Mouse (Mus musculus) testis, adult 2 months (tissue): Measurements from ENCODE around the gene Ppp4c. TPM values are rescaled to one million over a fixed set of nuclear protein-coding genes. Genes with fewer than 3 reads are reported as not detected.
"Not testable (repeated sequence)": the region's sequence is repeated elsewhere in the genome, so short reads cannot be mapped to it uniquely, and the experiment has no call there.

Source experiments
- H3K27ac ChIP-seq: fragments of 200-500 bp; 2 replicates; pipeline ENCODE4 v1.5.1; 2012; ENCODE audit warnings: low read depth, low read length; ENCODE audit not compliant: control insufficient read depth, insufficient read depth
- H3K27me3 ChIP-seq: fragments of 200-500 bp; 2 replicates; pipeline ENCODE4 v1.6.1; 2012; ENCODE audit warnings: mild to moderate bottlenecking, low read length, moderate library complexity; ENCODE audit not compliant: control insufficient read depth, insufficient read depth
- H3K36me3 ChIP-seq: fragments of 200-500 bp; 2 replicates; pipeline ENCODE4 v1.6.1; 2012; ENCODE audit warnings: mild to moderate bottlenecking, low read length; ENCODE audit not compliant: control insufficient read depth, insufficient read depth
- H3K4me1 ChIP-seq: fragments of 200-500 bp; 2 replicates; pipeline ENCODE4 v1.6.1; 2012; ENCODE audit warnings: low read length; ENCODE audit not compliant: control insufficient read depth, insufficient read depth
- H3K4me3 ChIP-seq: fragments of 200-500 bp; 2 replicates; pipeline ENCODE4 v1.5.1; 2012; ENCODE audit warnings: low read depth, mild to moderate bottlenecking, low read length, moderate library complexity, mixed read lengths; ENCODE audit not compliant: control insufficient read depth
- CTCF ChIP-seq: fragments of 200-500 bp; IDR thresholded peaks from 2 replicates; pipeline ENCODE4 v1.5.1; 2012; ENCODE audit warnings: low read depth, mild to moderate bottlenecking, inconsistent platforms, low read length, moderate library complexity; ENCODE audit not compliant: control insufficient read depth, insufficient read depth, insufficient replicate concordance
- POLR2A ChIP-seq: fragments of 200-500 bp; IDR thresholded peaks from 2 replicates; pipeline ENCODE4 v1.6.1; 2012; ENCODE audit warnings: low read depth, mild to moderate bottlenecking, inconsistent platforms, low read length, moderate library complexity; ENCODE audit not compliant: control insufficient read depth
- polyA plus RNA-seq: library from polyadenylated mRNA; depleted of rRNA; stranded (reverse); fragments of >200 nt; gene quantifications from 2 replicates; pipeline ENCODE4 v1.2.3, GENCODE M21; 2012

Gene Ppp4c
- polyA plus RNA-seq, 1 experiment, result 252 TPM

DNA sequence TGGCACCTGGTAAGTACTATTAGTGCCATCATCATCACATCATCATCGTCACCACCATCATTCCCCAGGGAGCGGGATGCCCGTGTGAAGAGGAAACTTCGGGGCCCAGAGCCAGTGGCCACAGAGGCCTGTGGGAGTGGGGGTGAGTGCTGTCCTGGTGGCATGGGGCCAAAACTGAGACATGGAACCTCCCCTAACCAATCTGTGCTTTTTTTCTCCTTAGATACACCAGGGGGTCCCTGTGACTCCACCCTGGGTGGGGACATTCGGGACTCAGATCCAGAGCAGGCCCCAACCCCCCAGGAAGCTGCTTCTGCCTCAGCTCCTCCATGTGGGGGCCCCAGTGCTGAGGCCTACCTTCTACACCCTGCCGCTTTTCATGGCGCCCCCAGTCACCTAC lies 7.8 kb downstream of the Ppp4c start:
- TF ChIP-seq CTCF, result no peak
- TF ChIP-seq POLR2A, result no peak
- no peaks in the 10 kb centered on the region; the same call in none of the 2 replicates for H3K36me3 ChIP-seq

GRCm38 (mm10) chr7:126782693-126783092 lies 9.6 kb downstream of the Ppp4c start:
- H3K4me3 ChIP-seq, result no peak overlapping the region
- H3K36me3 ChIP-seq, result no peaks in the 10 kb centered on the region; the same call in 1 of the 2 replicates
- no peak for TF ChIP-seq POLR2A
- TF ChIP-seq CTCF, result no peak
- H3K27ac ChIP-seq, result no peak overlapping the region
- no peaks in the 10 kb centered on the region for H3K27me3 ChIP-seq
- peaks cover 12% of the 10 kb centered on the region for H3K4me1 ChIP-seq

More for the DNA sequence above, 7.8 kb downstream of the Ppp4c start:
- Histone ChIP-seq H3K27ac (no peak overlapping the region), H3K4me3 (no peak overlapping the region), H3K27me3 (no peaks in the 10 kb centered on the region), H3K4me1 (peaks cover 9% of the 10 kb centered on the region)

GRCm38 (mm10) chr7:126781661-126782370 lies 10.5 kb downstream of the Ppp4c start:
- H3K4me3 ChIP-seq, result no peak overlapping the region
- H3K27me3 ChIP-seq, result no peaks in the 10 kb centered on the region
- H3K36me3 ChIP-seq, result no peaks in the 10 kb centered on the region; the same call in 1 of the 2 replicates
- no peak for TF ChIP-seq CTCF
- TF ChIP-seq POLR2A, result no peak
- no peak overlapping the region for H3K27ac ChIP-seq
- peaks cover 18% of the 10 kb centered on the region for H3K4me1 ChIP-seq

GRCm38 (mm10) chr7:126780971-126781635 lies 11.2 kb downstream of the Ppp4c start, which contains the start of gene Tbx6:
Tbx6 (plus strand) TSS chr7:126781483.
- Histone ChIP-seq H3K4me3 (peak within 1 kb of the TSS; percentile 18; the same call in 1 of the 2 replicates), H3K36me3 (no peaks in the 10 kb centered on the region; the same call in 1 of the 2 replicates), H3K4me1 (peaks cover 19% of the 10 kb centered on the region), H3K27me3 (no peaks in the 10 kb centered on the region), H3K27ac (no peak within 1 kb of the TSS)
- TF ChIP-seq POLR2A (no peak), CTCF (no peak)

DNA sequence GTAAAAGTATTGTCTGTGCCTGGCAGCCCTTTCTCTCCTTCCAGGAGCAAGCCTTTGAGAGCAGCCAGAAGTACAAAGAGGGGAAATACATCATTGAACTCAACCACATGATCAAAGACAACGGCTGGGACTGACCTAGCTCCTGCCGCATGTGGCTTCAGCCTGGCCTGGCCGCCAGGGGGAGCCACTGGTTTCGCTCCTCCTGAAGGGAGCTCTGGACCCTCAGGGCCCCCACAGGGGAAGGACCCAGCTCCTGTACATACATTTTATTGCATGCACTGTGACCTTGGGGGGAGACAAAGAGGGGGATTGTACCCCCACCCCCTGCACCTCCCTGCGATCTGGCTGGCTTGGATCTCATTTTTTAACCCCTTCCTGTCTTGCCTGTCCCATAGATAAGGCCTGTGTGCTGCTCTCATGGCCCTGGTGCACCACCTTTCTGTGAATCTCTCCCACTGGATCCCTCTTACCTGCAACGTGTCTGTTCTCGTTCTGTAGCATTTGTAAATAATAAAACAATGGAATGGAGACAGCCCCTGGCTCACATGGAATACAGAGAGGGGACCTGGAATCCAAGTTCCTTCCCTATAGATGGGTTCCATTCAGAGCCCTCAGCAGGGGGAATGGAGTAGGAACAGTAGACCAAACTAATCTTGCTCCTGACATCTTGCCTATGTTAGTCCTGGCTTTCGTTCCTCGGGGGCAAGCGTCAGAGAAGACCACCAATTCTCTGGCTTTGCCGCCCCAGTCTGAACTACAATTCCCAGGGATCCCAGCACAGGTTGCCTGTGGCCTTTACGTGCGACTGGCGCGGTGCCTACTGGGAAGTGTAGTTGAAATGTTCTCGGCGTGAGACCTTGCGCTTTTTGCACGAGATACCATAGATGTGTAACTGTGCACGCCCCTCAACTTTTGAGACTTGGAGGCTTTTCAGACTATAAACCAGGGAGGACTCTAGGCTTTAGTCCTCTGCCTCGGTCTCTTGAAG lies 12.0 kb downstream of the Ppp4c start:
- no peak overlapping the region for H3K27ac ChIP-seq
- H3K4me3 ChIP-seq, result peak overlapping the region; percentile 18; the same call in 1 of the 2 replicates
- H3K36me3 ChIP-seq, result no peaks in the 10 kb centered on the region
- no peaks in the 10 kb centered on the region for H3K27me3 ChIP-seq
- peaks cover 23% of the 10 kb centered on the region for H3K4me1 ChIP-seq
- TF ChIP-seq POLR2A (no peak), CTCF (peak; percentile 84)

DNA sequence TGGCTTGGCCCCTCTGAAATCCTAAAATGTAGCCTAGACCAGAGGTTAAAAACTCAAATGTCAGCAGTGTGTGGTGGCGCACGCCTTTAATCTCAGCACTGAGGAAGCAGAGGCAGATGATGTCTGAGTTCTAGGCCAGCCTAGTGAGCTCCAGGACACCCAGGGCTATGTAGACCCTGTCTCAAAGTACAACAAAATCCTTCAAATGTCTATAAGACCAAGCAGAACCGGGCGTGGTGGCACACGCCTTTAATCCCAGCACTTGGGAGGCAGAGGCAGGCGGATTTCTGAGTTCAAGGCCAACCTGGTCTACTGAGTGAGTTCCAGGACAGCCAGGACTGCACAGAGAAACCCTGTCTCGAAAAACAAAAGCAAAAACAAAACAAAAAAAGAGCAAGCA lies 13.2 kb downstream of the Ppp4c start:
- H3K27ac ChIP-seq, H3K4me3 ChIP-seq, H3K36me3 ChIP-seq, H3K27me3 ChIP-seq: not testable (repeated sequence)
- H3K4me1 ChIP-seq, result peaks cover 25% of the 10 kb centered on the region

- TF ChIP-seq CTCF (no peak), POLR2A (no peak)
- Histone ChIP-seq H3K4me1 (peaks cover 25% of the 10 kb centered on the region), H3K4me3 (peak overlapping the region; percentile 83), H3K36me3 (no peaks in the 10 kb centered on the region), H3K27me3 (no peaks in the 10 kb centered on the region), H3K27ac (no peak overlapping the region)
These were observed 14.1 kb downstream of the Ppp4c start for GRCm38 (mm10) chr7:126778147-126778546.
